In genomic region chr1:52233143-52233713, GRCm38 (mm10) we compare ENCODE assay signal across 8 mouse cellular contexts. TPM values are rescaled to one million over a fixed set of nuclear protein-coding genes. Genes with fewer than 3 reads are reported as not detected.
DNase-seq lines count a peak whose midpoint lies in the region; ATAC-seq lines count a peak whose summit lies in the region.

TSS of gene Gls (minus strand) at chr1:52233232.

- no peaks in the 10 kb centered on the region for H3K9me3 ChIP-seq in forebrain, embryonic 14.5 days (replicated peaks; ENCODE audit: control insufficient read depth, low read length)
- H3K9me3 ChIP-seq in neural tube, embryonic 15.5 days (replicated peaks), result no peaks in the 10 kb centered on the region

- H3K36me3 ChIP-seq in forebrain, embryonic 14.5 days (ENCODE audit: control insufficient read depth, insufficient read depth, low read length), result no peaks in the 10 kb centered on the region
- H3K36me3 ChIP-seq in neural tube, embryonic 15.5 days, result no peaks in the 10 kb centered on the region

- H3K4me3 ChIP-seq in forebrain, embryonic 14.5 days (ENCODE audit: low read depth, low read length), result peak within 1 kb of the TSS; percentile 90
- peak within 1 kb of the TSS; percentile 95 for H3K4me3 ChIP-seq in neural tube, embryonic 15.5 days (replicated peaks)

- under 1% methylated on average over 46 of the region's 46 CpGs for WGBS in forebrain, embryonic 14.5 days
- WGBS in neural tube, embryonic 15.5 days, result under 1% methylated on average over 46 of the region's 46 CpGs

- H3K4me1 ChIP-seq in forebrain, embryonic 14.5 days (ENCODE audit: control insufficient read depth, insufficient read depth, low read length), result peaks cover 11% of the 10 kb centered on the region
- H3K4me1 ChIP-seq in neural tube, embryonic 15.5 days, result peaks cover 19% of the 10 kb centered on the region

- H3K27ac ChIP-seq in forebrain, embryonic 14.5 days (ENCODE audit: low read depth, low read length), result peak within 1 kb of the TSS; percentile 94
- H3K27ac ChIP-seq in neural tube, embryonic 15.5 days (replicated peaks), result peak within 1 kb of the TSS; percentile 95

- DNase-seq in ES-CJ7 (ENCODE audit: low read depth, low spot score), result peak; percentile 99
- peak; percentile 98 for DNase-seq in cerebellum, adult 11 months
- DNase-seq in forebrain, embryonic 14.5 days (ENCODE audit: low spot score), result peak; percentile 98
- DNase-seq in heart, postnatal 14 days, result peak; percentile 96
- DNase-seq in layer of hippocampus, adult 11-12 months (ENCODE audit: low spot score), result peak; percentile 97
- DNase-seq in lung, adult 18-20 months, result peak; percentile 98
- peak; percentile 99 for DNase-seq in testis, postnatal 14 days (ENCODE audit: low spot score)

- intact Hi-C loops in heart, postnatal 14 days (cut with DNase I), result loop anchor here (2.0 to 5.0 kb wide), 3 partner anchors 34 to 66 kb away; no protein-coding TSS in a partner anchor

- H3K27me3 ChIP-seq in forebrain, embryonic 14.5 days (replicated peaks; ENCODE audit: control insufficient read depth, insufficient read depth, low read length), result no peaks in the 10 kb centered on the region
- H3K27me3 ChIP-seq in neural tube, embryonic 15.5 days (replicated peaks), result no peaks in the 10 kb centered on the region

- peak within 1 kb of the TSS; percentile 67 for H3K4me2 ChIP-seq in forebrain, embryonic 14.5 days (ENCODE audit: low read length)
- H3K4me2 ChIP-seq in neural tube, embryonic 15.5 days, result peak within 1 kb of the TSS; percentile 70

- ATAC-seq in forebrain, embryonic 14.5 days, result peak; percentile 99
- peak; percentile 99 for ATAC-seq in neural tube, embryonic 15.5 days (ENCODE audit: low FRiP score)

- peak within 1 kb of the TSS; percentile 95 for H3K9ac ChIP-seq in forebrain, embryonic 14.5 days (ENCODE audit: low read length)
- peak within 1 kb of the TSS; percentile 97 for H3K9ac ChIP-seq in neural tube, embryonic 15.5 days (replicated peaks)

RNA-seq across cellular contexts. Expression of gene Gls, which starts in this region (rescaled TPM):
- polyA plus RNA-seq in forebrain, embryonic 14.5 days (2014; fragmentation: Nextera tagmentation; extraction: Ambion mirVana), result 35.4 and 37.4 TPM in 2 replicates
- total RNA-seq in heart, postnatal 14 days (2021), result 10 to 100 TPM; 86.3 to 94.6 TPM
- 30.7 and 33.1 TPM in 2 replicates for polyA plus RNA-seq in neural tube, embryonic 15.5 days (2015; fragmentation: Nextera tagmentation; extraction: Ambion mirVana)

Comparison
In these comparisons a context has a peak if more than half of its experiments do, and no peak if none do; other contexts are left out.
1. Peak in every context shown above with its lines: DNase-seq, ATAC-seq, H3K4me3 ChIP-seq and H3K27ac ChIP-seq.